Mouse (Mus musculus): ENCODE measurements around the gene Mrps34. TPM values are rescaled to one million over a fixed set of nuclear protein-coding genes. Genes with fewer than 3 reads are reported as not detected.

Gene Mrps34
- polyA plus RNA-seq, 1 experiment = 142 TPM

DNA sequence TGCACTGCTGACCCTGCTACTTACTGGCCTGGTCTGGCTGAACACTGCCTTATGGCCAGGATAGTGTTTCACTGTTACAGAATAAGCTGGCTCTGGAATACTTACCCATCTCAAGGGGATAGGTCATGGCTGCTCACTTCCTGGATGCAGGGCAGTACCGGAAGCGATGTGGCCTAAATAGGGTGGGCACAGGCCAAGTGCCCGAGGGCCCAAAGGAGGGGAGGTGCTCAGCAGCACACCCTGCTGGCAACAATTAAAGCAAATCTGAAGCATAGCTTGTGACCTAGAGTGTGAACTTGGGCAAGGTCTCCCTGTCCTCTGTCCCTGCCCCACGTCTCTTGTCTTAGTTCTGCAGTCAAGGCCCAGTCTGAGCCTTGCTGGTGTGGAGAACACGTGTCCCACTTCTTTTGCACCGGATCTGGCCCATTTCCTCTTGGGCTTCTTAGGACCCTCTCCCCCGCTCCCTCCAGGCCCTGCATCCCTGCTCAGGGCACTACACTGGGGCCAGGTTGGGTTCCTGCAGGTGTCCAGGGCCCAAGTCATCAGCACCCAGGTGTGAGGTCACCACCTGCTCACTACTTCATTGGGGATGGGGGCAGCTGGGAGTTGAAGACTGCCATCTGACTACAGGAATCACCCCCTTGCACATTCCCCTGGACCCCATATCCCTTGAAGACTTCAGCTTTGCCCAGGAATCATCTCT, 13.0 kb upstream of the Mrps34 start:
- no peak for DNase-seq (ENCODE audit: low read depth)

DNA sequence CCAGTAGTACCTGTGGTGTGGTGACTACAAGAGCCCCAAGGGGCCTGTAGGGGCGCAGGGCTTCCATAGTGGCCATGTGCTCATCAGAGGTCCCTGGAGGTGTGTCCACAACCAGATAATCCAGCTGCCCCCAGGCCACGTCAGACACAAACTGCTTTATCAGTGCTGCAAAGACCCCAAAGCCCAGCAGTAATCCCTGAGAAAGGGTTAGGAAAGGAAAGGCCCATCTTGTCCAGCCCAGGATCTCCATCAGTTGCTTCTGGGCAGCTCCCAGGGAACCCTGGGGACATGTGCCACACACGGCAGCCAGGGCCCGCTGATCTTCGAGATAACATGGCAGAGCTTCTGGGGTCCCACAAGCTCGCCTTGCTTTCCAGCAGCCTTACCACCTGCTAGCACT, 10.5 kb upstream of the Mrps34 start:
- no peak for DNase-seq (ENCODE audit: low read depth)

- no peak for DNase-seq (ENCODE audit: low read depth)
These were observed 9.4 kb upstream of the Mrps34 start for GRCm38 (mm10) chr17:24885356-24886133.

- peak; percentile 99 for DNase-seq (ENCODE audit: low read depth)
These were observed 8.6 kb upstream of the Mrps34 start, which contains the start of the genes Nubp2 and Spsb3 for GRCm38 (mm10) chr17:24886134-24886931. Gene Nubp2 (minus strand): TSS chr17:24886349. Gene Spsb3 (plus strand): TSS chr17:24886643.

DNA sequence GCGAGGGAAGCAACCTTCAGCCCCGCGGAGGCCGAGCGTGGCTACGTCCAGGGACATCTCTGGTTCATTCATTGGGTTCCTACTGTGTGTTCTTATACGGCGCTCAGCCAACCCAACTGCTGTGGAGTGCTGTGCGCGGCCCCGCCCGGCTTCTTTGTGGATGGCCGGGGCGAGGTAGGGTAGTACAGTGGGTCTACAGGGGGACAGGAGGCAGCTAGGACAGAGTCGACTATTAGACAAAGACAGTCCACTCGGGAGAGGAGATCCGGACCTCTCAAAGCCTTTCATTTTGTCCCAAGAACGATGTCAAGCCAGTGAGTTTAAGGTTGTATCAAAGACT, 8.0 kb upstream of the Mrps34 start:
- DNase-seq (ENCODE audit: low read depth) = no peak

GRCm38 (mm10) chr17:24887291-24888080, 7.4 kb upstream of the Mrps34 start:
- peak; percentile 68 for DNase-seq (ENCODE audit: low read depth)

DNA sequence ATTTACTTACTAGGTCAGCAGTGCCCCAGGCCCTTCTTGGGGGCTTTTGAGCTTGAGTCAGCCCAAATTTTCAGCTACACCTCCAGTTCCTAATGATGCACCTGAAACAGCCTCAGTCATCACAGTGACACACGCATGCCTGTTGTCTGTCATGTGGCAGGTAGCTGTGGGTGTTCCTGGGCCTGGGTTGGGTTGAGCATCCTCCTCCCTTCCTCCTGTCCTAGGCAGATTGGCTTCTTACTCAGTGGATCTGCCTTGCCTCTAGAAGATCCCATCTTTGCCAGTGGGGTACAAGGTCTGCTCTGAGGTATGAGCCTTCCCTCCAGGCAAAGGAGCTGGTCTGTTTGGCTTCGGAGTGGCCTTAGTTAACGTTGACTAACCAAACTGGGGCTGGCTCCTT, 6.1 kb upstream of the Mrps34 start:
- no peak for DNase-seq (ENCODE audit: low read depth)

- DNase-seq (ENCODE audit: low read depth) = no peak
These were observed 4.5 kb upstream of the Mrps34 start for GRCm38 (mm10) chr17:24890151-24891092.

DNA sequence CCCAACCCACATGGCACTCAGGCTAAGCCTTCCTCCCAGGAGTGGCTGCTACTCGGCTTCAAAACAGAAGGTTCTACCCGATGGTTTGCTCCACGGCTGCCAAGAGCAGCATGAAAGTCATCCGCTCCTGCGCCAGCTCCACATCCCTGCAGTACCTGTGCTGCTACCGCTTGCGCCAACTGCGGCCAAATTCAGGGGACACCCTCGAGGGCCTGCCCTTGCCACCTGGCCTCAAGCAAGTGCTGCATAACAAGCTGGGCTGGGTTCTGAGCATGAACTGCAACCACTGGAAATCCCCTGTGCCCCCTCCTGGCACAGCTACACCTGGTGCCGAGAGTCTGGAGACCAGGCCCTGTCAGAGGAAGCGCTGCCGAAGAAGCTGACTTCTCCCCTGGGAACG, 3.6 kb upstream of the Mrps34 start:
- no peak for DNase-seq (ENCODE audit: low read depth)

DNA sequence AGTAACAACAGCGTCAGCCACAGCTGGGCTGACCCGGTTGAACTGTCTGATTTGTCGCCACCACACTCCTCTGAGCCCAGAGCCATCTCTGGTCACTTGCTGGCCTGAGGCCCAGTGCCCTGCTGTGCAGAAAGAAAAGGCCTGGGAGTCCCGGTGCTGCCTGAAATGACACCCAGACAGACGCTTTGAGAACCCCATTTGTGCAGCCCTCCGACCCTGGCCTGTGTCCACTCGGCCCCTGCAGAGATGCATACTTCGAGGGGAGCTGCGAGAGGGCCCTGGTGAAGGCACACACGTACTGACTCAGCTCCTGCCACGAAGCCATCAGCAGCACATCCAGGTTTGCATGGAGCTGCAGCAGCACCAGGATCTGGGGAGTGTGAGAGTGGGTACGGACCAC, 2.1 kb upstream of the Mrps34 start:
- DNase-seq (ENCODE audit: low read depth) = no peak

- no peak for DNase-seq (ENCODE audit: low read depth)
These were observed 1.6 kb upstream of the Mrps34 start for GRCm38 (mm10) chr17:24893276-24893675.

- DNase-seq (ENCODE audit: low read depth) = no peak
These were observed 588 bp upstream of the Mrps34 start for GRCm38 (mm10) chr17:24894061-24894994.

DNA sequence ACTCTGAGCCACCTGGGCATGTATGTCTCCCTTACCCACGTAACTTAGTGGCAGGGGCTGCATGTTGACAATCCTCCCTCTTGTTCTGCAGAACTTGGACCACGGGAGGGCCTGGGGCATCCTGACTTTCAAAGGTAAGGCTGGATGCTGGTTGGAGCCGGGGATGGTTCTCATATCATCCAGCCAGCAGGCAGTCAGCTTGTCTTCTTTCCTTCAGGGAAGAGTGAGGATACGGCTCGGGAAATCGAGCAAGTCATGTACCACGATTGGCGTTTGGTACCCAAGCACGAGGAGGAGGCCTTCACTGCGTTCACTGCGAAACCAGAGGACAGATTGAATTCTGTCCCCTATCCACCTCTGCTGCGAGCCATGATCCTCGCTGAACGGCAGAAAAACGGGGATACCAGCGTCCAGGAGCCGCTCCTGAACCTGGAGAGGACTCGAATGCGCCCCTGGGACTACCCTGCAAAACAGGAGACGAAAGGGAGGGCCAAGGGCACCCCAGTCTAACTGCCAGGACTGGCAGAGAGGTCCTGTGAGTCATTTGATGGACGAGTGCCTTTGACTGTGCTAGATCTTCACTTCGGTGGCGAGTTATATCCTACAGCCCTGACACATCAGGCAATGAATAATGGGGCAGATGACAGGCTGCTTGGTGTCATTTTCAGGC, 790 bp downstream of the Mrps34 start:
- no peak for DNase-seq (ENCODE audit: low read depth)

DNA sequence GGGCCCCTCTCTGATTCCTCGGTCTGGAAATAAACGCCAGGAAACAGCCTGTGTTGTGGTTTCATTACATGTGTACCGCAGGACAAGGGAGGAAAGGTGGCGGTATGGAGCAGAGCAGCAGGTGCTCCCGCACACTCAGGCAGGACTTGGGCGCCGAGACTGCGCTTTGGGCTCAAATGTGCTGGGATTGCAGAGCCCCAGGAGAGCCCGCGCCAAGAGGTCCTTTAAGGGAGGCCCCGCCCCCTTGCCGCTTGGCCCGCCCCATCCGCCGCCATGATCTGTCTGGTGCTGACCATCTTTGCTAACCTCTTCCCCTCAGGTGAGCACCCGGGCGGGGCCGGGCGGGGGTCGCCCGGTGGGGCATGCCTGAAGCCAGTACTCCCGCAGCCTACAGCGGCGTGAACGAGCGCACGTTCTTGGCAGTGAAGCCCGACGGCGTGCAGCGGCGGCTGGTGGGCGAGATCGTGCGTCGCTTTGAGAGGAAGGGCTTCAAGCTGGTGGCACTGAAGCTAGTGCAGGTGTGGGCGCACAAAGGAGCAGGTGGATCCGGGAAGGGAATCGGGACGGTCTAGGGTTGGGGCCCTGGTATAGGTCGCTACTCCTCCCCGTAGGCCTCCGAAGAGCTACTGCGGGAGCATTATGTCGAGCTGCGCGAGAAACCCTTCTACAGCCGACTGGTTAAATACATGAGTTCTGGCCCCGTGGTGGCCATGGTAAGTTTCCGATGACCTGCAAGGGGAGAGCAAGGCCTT, 1.5 kb downstream of the Mrps34 start, which contains the start of gene Nme3:
Gene Nme3 (plus strand): TSS at position 260 of the 752 bp plus-strand sequence.
- no peak for DNase-seq (ENCODE audit: low read depth)

- DNase-seq (ENCODE audit: low read depth) = no peak
These were observed 2.0 kb downstream of the Mrps34 start for GRCm38 (mm10) chr17:24896993-24897269.

GRCm38 (mm10) chr17:24897600-24897999, 2.7 kb downstream of the Mrps34 start:
- DNase-seq (ENCODE audit: low read depth) = no peak

DNA sequence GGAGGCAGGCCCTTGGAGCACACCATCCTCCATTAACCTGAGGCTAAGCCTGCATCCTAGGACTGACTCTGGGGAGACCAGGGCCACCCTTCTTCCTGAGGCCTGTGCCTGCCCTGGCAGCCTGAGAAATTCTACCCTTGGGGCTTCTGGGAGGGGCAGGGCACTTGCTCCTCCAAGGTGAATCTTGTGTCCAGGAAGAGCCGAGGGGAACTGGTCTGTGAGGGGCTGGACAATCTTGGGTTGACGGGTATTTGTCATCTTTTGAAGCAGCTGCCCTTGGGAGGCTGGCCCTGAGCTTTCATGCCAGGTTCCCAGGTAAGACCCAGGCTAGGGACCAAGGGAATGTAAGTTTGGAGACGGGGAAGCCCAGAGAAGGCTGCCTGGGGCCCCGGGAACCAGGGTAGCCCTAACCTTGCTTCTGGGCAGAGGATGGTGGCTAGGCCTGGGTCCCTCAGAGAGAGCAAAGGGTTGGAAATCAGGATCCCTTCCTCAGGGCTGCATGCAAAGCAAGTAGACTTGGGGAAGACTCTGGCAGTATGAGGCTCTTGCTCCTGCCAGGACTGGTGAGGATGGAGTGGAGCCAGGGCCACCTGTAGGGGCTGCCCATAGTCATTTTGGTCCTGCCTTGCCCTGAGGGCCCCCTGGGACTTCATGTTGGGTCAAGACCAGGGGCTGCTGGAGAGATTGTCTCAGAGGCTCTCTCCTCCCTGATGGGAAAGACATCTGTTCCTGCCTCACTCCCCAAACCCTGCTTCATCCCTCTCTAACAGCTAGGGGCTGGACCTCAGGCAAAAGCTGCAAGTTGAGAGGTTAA, 3.3 kb downstream of the Mrps34 start:
- DNase-seq (ENCODE audit: low read depth) = no peak

All from gonadal fat pad, adult 2 months (tissue).